Mouse (Mus musculus): Measurements from ENCODE around the gene Myrf. TPM values are rescaled to one million over a fixed set of nuclear protein-coding genes. Genes with fewer than 3 reads are reported as not detected.

Gene Myrf
- polyA plus RNA-seq, 1 experiment from 2014 or later: 1.7 TPM

DNA sequence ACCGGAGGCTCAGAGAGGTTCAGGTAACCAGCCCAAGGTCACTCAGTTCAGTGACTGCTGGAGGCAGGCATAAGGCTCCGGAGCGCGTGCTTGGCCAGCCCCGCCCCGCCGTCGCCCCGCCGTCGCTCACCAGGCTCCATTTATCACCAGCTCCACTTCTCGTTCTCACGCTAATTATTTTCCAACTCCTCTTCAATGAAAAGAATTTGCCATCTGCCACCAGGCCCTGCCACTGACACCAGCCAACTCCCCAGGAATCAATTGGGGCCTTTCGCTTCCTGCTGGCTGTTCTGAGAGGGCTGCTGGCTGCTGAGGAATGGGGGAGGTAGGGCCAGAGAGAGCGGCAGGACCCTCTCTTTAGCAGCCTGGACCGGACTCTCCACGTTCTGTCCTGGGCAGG, 36.8 kb upstream of the Myrf start:
- Histone ChIP-seq H3K9ac (ENCODE audit: low read length) (no peak overlapping the region), H3K4me1 (ENCODE audit: control insufficient read depth, insufficient read depth, low read length) (peaks cover 17% of the 10 kb centered on the region), H3K27me3 (ENCODE audit: control insufficient read depth, insufficient read depth, low read length) (peaks cover 2% of the 10 kb centered on the region; the same call in 1 of the 2 replicates), H3K4me2 (peak overlapping the region; percentile 14), H3K4me3 (ENCODE audit: low read depth, low read length) (no peak overlapping the region), H3K36me3 (ENCODE audit: control insufficient read depth, insufficient read depth, low read length) (no peaks in the 10 kb centered on the region), H3K9me3 (ENCODE audit: control insufficient read depth, low read length) (no peaks in the 10 kb centered on the region), H3K27ac (ENCODE audit: low read depth, low read length) (no peak overlapping the region)
- 2% methylated on average over 17 of the region's 17 CpGs for WGBS
- DNase-seq (ENCODE audit: low spot score, missing footprints): peak; percentile 88
- peak; percentile 47 for ATAC-seq (ENCODE audit: low FRiP score)

DNA sequence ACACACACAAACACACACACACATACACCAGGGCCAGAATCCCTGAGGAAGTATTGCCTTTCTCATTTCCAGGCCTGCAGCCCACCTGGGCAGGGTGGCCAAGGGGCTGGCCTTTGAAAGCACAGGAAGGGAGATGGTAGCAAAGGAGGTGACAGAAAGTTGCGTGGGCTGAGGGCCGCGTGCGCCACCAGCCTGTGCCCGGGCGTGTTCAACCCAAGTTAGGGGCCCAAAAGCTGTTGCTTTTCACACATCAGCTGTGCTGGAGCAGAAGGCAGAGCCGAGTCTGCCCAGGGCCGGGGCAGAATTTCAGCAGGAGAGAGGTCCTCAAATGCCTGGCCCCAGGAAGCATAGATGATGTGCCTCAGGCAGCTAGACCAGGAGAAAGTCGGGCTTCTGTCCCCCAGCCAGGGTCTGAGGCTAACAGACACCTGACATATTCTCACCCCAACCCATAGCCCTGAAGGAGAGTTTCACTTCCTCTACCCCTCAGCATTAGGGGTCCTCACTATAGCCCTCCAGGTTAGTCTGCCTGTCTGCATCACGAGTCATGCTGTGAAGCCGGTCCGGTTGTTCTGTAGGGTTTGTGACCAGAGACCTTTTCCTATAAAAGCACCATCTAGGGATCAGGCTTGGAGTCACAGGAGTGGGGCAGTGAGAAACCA, 36.1 kb upstream of the Myrf start:
- ATAC-seq (ENCODE audit: low FRiP score) (no peak), DNase-seq (ENCODE audit: low spot score, missing footprints) (no peak)
- WGBS: 78% methylated on average over 12 of the region's 12 CpGs

DNA sequence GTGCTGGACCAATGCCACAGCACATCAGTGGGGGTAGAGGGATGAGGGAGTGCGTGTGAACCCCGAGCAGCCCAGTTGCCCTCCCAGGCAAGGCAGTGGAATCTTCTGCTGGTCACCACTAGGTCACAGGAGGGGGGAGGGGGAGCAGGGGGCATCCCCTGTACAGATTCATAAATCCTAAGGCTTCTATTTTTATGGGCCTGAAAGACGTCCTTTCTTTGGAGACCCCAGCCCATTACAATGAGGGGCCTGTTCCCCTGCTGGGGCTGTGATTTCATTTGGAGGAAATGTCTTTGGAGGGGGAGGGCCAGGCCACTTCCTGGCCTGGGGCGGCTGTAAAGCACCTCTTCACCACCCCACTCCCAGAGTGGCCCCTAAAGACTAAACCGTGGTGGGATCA, 33.5 kb upstream of the Myrf start:
- DNase-seq (ENCODE audit: low spot score, missing footprints) (no peak), ATAC-seq (ENCODE audit: low FRiP score) (no peak)
- Histone ChIP-seq H3K27me3 (ENCODE audit: control insufficient read depth, insufficient read depth, low read length) (peaks cover 2% of the 10 kb centered on the region; the same call in 1 of the 2 replicates), H3K27ac (ENCODE audit: low read depth, low read length) (no peak overlapping the region), H3K36me3 (ENCODE audit: control insufficient read depth, insufficient read depth, low read length) (no peaks in the 10 kb centered on the region), H3K9me3 (ENCODE audit: control insufficient read depth, low read length) (no peaks in the 10 kb centered on the region), H3K9ac (ENCODE audit: low read length) (no peak overlapping the region), H3K4me2 (no peak overlapping the region), H3K4me3 (ENCODE audit: low read depth, low read length) (no peak overlapping the region), H3K4me1 (ENCODE audit: control insufficient read depth, insufficient read depth, low read length) (peaks cover 17% of the 10 kb centered on the region)
- 51% methylated on average over 5 of the region's 5 CpGs for WGBS

More for the DNA sequence above, 36.1 kb upstream of the Myrf start:
- peaks cover 2% of the 10 kb centered on the region; the same call in 1 of the 2 replicates for H3K27me3 ChIP-seq (ENCODE audit: control insufficient read depth, insufficient read depth, low read length)
- H3K9ac ChIP-seq (ENCODE audit: low read length): no peak overlapping the region
- H3K27ac ChIP-seq (ENCODE audit: low read depth, low read length): no peak overlapping the region
- no peak overlapping the region; the same call in 1 of the 2 replicates for H3K4me2 ChIP-seq
- H3K4me3 ChIP-seq (ENCODE audit: low read depth, low read length): no peak overlapping the region
- no peaks in the 10 kb centered on the region for H3K9me3 ChIP-seq (ENCODE audit: control insufficient read depth, low read length)
- H3K4me1 ChIP-seq (ENCODE audit: control insufficient read depth, insufficient read depth, low read length): peaks cover 17% of the 10 kb centered on the region
- no peaks in the 10 kb centered on the region for H3K36me3 ChIP-seq (ENCODE audit: control insufficient read depth, insufficient read depth, low read length)

DNA sequence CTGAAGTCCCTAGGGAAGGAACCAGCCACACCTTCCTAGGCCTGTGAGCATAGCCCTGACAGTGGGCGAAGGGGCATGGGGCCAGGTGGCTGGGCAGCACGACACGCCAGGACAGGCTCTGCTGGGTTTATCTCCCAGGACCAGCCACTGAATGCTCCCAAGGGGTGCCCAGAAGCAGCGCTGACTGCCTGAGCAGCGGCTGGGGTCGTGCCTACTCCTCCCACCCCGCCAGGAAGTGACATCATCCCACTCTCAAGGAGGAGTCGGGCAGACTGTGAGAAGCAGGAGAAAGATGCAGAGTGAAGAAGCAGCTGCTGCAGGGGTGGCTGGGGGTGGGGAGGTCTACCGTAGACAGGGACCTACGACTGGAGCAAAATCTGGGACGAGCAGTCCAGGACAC, 32.2 kb upstream of the Myrf start:
- Histone ChIP-seq H3K27me3 (ENCODE audit: control insufficient read depth, insufficient read depth, low read length) (peaks cover 2% of the 10 kb centered on the region; the same call in 1 of the 2 replicates), H3K36me3 (ENCODE audit: control insufficient read depth, insufficient read depth, low read length) (no peaks in the 10 kb centered on the region), H3K9ac (ENCODE audit: low read length) (peak overlapping the region; percentile 39), H3K4me3 (ENCODE audit: low read depth, low read length) (no peak overlapping the region), H3K27ac (ENCODE audit: low read depth, low read length) (no peak overlapping the region), H3K9me3 (ENCODE audit: control insufficient read depth, low read length) (no peaks in the 10 kb centered on the region), H3K4me2 (no peak overlapping the region), H3K4me1 (ENCODE audit: control insufficient read depth, insufficient read depth, low read length) (peaks cover 13% of the 10 kb centered on the region)
- WGBS: 36% methylated on average over 11 of the region's 11 CpGs
- ATAC-seq (ENCODE audit: low FRiP score) (peak; percentile 64), DNase-seq (ENCODE audit: low spot score, missing footprints) (peak; percentile 90)

DNA sequence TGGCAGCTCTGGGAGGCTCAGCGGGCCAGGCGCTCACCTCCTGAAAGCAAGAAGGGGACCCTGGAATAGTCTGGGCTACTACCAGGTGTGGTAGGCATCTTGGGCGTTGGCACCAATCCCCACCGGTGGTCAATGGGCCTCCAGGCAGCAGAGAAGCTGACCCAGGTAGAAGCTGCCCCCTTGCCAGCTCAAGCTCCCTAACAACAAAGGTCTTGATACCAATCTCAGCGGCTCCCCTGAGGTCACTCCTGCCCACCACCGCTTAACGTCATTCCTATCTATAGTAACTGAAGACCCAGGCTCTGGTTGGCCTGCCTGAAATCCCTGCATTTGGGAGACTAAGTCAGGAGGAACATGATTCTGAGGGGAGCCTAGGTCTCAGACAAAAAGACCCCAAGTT, 31.0 kb upstream of the Myrf start:
- Histone ChIP-seq H3K9ac (ENCODE audit: low read length) (no peak overlapping the region), H3K27me3 (ENCODE audit: control insufficient read depth, insufficient read depth, low read length) (0 out of 2 replicates have a peak, but pooled peaks cover 2% of the 10 kb centered on the region)
- no peak for ATAC-seq (ENCODE audit: low FRiP score)

DNA sequence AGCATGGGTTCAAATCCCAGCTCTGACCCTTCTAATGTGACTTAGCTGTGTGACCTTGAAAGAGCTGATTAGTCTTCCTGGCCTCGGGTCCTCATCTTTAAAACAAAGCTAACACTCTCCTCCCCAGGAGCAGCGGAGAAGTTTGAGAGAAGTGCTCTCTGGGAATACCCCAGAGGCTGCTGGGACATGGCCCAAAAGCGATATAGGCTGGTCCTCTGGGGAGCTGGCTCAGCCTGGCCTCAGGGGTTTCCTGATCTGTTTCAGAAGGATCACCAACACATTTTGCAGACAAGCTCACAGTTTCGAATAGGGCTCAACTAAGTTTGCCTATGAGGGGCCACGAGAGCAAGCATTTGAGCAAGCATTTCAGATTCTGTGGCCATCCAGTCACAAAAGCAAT, 29.8 kb upstream of the Myrf start:
- Histone ChIP-seq H3K4me2 (no peak overlapping the region), H3K9ac (ENCODE audit: low read length) (no peak overlapping the region), H3K27ac (ENCODE audit: low read depth, low read length) (no peak overlapping the region), H3K36me3 (ENCODE audit: control insufficient read depth, insufficient read depth, low read length) (no peaks in the 10 kb centered on the region), H3K4me3 (ENCODE audit: low read depth, low read length) (no peak overlapping the region), H3K4me1 (ENCODE audit: control insufficient read depth, insufficient read depth, low read length) (peaks cover 16% of the 10 kb centered on the region), H3K9me3 (ENCODE audit: control insufficient read depth, low read length) (no peaks in the 10 kb centered on the region), H3K27me3 (ENCODE audit: control insufficient read depth, insufficient read depth, low read length) (no peaks in the 10 kb centered on the region)
- no peak for DNase-seq (ENCODE audit: low spot score, missing footprints)
- ATAC-seq (ENCODE audit: low FRiP score): no peak
- WGBS: 85% methylated on average over 5 of the region's 5 CpGs

More for the DNA sequence above, 31.0 kb upstream of the Myrf start:
- no peak overlapping the region for H3K27ac ChIP-seq (ENCODE audit: low read depth, low read length)
- peaks cover 13% of the 10 kb centered on the region for H3K4me1 ChIP-seq (ENCODE audit: control insufficient read depth, insufficient read depth, low read length)
- no peaks in the 10 kb centered on the region for H3K36me3 ChIP-seq (ENCODE audit: control insufficient read depth, insufficient read depth, low read length)
- no peak overlapping the region for H3K4me2 ChIP-seq
- no peaks in the 10 kb centered on the region for H3K9me3 ChIP-seq (ENCODE audit: control insufficient read depth, low read length)
- 90% methylated on average over 7 of the region's 7 CpGs for WGBS
- no peak for DNase-seq (ENCODE audit: low spot score, missing footprints)
- H3K4me3 ChIP-seq (ENCODE audit: low read depth, low read length): no peak overlapping the region

DNA sequence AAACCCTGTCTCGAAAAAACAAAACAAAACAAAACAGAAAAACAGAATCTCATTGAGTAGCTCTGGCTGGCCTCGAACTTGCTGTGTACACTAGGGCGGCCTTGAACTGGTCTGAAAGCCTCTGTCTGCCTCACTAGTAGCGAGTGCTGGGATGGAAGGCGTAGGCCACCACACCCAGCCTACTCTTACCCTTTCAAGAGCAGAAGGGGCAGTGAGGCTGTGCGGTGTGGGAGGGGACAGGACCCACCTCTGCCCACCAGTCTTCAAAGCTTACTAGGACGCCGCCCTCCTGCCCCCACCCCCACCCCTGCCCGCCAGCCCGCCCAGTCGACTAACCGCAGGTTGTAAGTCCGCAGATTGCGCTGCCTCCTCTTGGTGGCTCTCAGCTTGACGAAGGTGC, 28.3 kb upstream of the Myrf start:
- 85% methylated on average over 15 of the region's 15 CpGs for WGBS
- no peaks in the 10 kb centered on the region for H3K27me3 ChIP-seq (ENCODE audit: control insufficient read depth, insufficient read depth, low read length)
- no peak overlapping the region for H3K4me3 ChIP-seq (ENCODE audit: low read depth, low read length)
- DNase-seq (ENCODE audit: low spot score, missing footprints) (no peak), ATAC-seq (ENCODE audit: low FRiP score) (no peak)
- no peaks in the 10 kb centered on the region for H3K36me3 ChIP-seq (ENCODE audit: control insufficient read depth, insufficient read depth, low read length)
- H3K4me1 ChIP-seq (ENCODE audit: control insufficient read depth, insufficient read depth, low read length): peaks cover 18% of the 10 kb centered on the region
- H3K4me2 ChIP-seq: no peak overlapping the region
- H3K27ac ChIP-seq (ENCODE audit: low read depth, low read length): no peak overlapping the region
- no peaks in the 10 kb centered on the region for H3K9me3 ChIP-seq (ENCODE audit: control insufficient read depth, low read length)
- H3K9ac ChIP-seq (ENCODE audit: low read length): no peak overlapping the region

DNA sequence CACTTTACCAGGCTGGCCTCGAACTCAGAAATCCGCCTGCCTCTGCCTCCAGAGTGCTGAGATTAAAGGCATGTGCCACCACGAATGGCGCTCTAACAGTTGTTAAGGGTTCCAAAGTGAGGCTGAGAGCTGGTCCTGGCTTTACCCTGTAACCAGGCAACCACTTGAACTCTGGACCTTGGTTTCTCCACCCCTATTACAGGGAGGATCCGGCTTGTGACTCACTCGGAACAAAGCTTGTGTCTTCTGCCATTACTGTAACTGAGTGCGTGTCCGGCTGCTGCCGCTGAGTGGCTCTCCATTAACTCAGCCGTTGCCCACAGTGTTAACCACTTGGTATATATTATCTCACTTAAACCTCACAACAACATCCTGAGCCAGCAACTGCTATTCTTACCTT, 27.4 kb upstream of the Myrf start:
- no peaks in the 10 kb centered on the region for H3K36me3 ChIP-seq (ENCODE audit: control insufficient read depth, insufficient read depth, low read length)
- DNase-seq (ENCODE audit: low spot score, missing footprints): no peak
- H3K9me3 ChIP-seq (ENCODE audit: control insufficient read depth, low read length): no peaks in the 10 kb centered on the region
- H3K4me1 ChIP-seq (ENCODE audit: control insufficient read depth, insufficient read depth, low read length): peaks cover 13% of the 10 kb centered on the region
- WGBS: 88% methylated on average over 10 of the region's 10 CpGs
- no peaks in the 10 kb centered on the region for H3K27me3 ChIP-seq (ENCODE audit: control insufficient read depth, insufficient read depth, low read length)
- no peak overlapping the region for H3K9ac ChIP-seq (ENCODE audit: low read length)
- H3K4me2 ChIP-seq: no peak overlapping the region
- ATAC-seq (ENCODE audit: low FRiP score): no peak
- no peak overlapping the region for H3K27ac ChIP-seq (ENCODE audit: low read depth, low read length)
- H3K4me3 ChIP-seq (ENCODE audit: low read depth, low read length): no peak overlapping the region

DNA sequence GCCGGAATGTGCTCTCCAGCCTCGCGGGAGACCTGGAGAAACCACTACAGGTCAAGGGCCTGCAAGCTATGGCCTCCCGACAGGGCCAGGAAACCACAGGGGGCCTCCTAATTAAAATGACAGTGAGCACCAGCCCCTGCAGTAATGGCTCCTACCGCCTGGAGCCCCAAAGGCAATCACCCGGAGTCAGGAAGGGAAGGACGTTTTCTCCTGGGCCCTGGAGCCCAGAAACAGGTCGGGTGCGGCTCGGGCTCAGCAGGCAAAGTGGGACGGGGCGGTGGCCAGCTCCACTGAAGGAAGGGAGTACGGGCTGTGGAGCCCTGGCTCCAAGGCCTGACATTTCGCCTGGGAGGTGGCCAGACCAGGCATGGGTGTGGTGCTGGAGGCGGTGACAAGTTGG, 26.5 kb upstream of the Myrf start:
- 16% methylated on average over 15 of the region's 15 CpGs for WGBS
- Histone ChIP-seq H3K27me3 (ENCODE audit: control insufficient read depth, insufficient read depth, low read length) (no peaks in the 10 kb centered on the region), H3K36me3 (ENCODE audit: control insufficient read depth, insufficient read depth, low read length) (no peaks in the 10 kb centered on the region), H3K4me1 (ENCODE audit: control insufficient read depth, insufficient read depth, low read length) (peaks cover 11% of the 10 kb centered on the region), H3K9me3 (ENCODE audit: control insufficient read depth, low read length) (no peaks in the 10 kb centered on the region), H3K4me3 (ENCODE audit: low read depth, low read length) (no peak overlapping the region), H3K4me2 (no peak overlapping the region), H3K27ac (ENCODE audit: low read depth, low read length) (no peak overlapping the region), H3K9ac (ENCODE audit: low read length) (no peak overlapping the region)
- ATAC-seq (ENCODE audit: low FRiP score): peak; percentile 64
- no peak for DNase-seq (ENCODE audit: low spot score, missing footprints)
